Mouse (Mus musculus) stomach, postnatal 0 days (tissue): Measurements from ENCODE around the gene Cdhr3. TPM values are rescaled to one million over a fixed set of nuclear protein-coding genes. Genes with fewer than 3 reads are reported as not detected.
"Not testable (repeated sequence)": the region's sequence is repeated elsewhere in the genome, so short reads cannot be mapped to it uniquely, and the experiment has no call there.

Source experiments
- ATAC-seq: fragments of 200-750 bp; cut with Nextera tagmentation; 2 replicates; pipeline ENCODE4 v1.8.0; 2017; ENCODE audit not compliant: low FRiP score, low TSS enrichment
- DNase-seq: peaks from one replicate; pipeline ENCODE4 v3.0.0-alpha.2; 2016; ENCODE audit warnings: low spot score
- H3K27ac ChIP-seq: fragments of 300-500 bp; sonication (generic); replicated peaks from 2 replicates; pipeline ENCODE4 v1.5.1; 2014; ENCODE audit warnings: mild to moderate bottlenecking, control low read depth
- H3K27me3 ChIP-seq: fragments of 300-500 bp; sonication (generic); 2 replicates; pipeline ENCODE4 v1.6.1; 2014; ENCODE audit warnings: low read length; ENCODE audit not compliant: control insufficient read depth, insufficient read depth
- H3K36me3 ChIP-seq: fragments of 300-500 bp; sonication (generic); 2 replicates; pipeline ENCODE4 v1.6.1; 2014; ENCODE audit warnings: low read length, mixed read lengths; ENCODE audit not compliant: control insufficient read depth, insufficient read depth
- H3K4me1 ChIP-seq: fragments of 300-500 bp; sonication (generic); replicated peaks from 2 replicates; pipeline ENCODE4 v1.6.1; 2014; ENCODE audit warnings: antibody characterized with exemption; ENCODE audit not compliant: control insufficient read depth, insufficient read depth
- H3K4me2 ChIP-seq: fragments of 300-500 bp; sonication (generic); replicated peaks from 2 replicates; pipeline ENCODE4 v1.6.1; 2014; ENCODE audit warnings: low read depth, mild to moderate bottlenecking, control low read depth, moderate library complexity
- H3K4me3 ChIP-seq: fragments of 300-500 bp; sonication (generic); 2 replicates; pipeline ENCODE4 v1.5.1; 2014; ENCODE audit warnings: low read depth, low read length, control low read depth
- H3K9ac ChIP-seq: fragments of 300-500 bp; sonication (generic); 2 replicates; pipeline ENCODE4 v1.6.1; 2014; ENCODE audit warnings: mild to moderate bottlenecking, low read length, control low read depth, mixed read lengths
- H3K9me3 ChIP-seq: fragments of 300-500 bp; sonication (generic); 2 replicates; pipeline ENCODE4 v1.6.1; 2016; ENCODE audit warnings: low read length; ENCODE audit not compliant: control insufficient read depth
- CTCF ChIP-seq: IDR thresholded peaks from 2 replicates; pipeline ENCODE4 v1.5.1; 2016; ENCODE audit warnings: antibody characterized with exemption, low read depth, mild to moderate bottlenecking, moderate library complexity
- EP300 ChIP-seq: optimal IDR thresholded peaks from 2 replicates; pipeline ENCODE3; 2016; ENCODE audit warnings: antibody characterized with exemption
- WGBS: fragments of 180-500 bp; shearing (Covaris S2); extraction: QIAGEN DNeasy Blood & Tissue Kit; methylation state at CpG from one replicate; pipeline ENCODE4 v1.1.7; 2014; 5-methylcytosine and 5-hydroxymethylcytosine counted together
- polyA plus RNA-seq: library from polyadenylated mRNA; unstranded; fragments of >200 nt; fragmentation: Nextera tagmentation; extraction: Ambion mirVana; gene quantifications from 2 replicates; pipeline ENCODE4 v1.2.1, GENCODE M21; 2015

Cdhr3 gene
- polyA plus RNA-seq, 1 experiment from 2014 or later, result 0.05 TPM

DNA sequence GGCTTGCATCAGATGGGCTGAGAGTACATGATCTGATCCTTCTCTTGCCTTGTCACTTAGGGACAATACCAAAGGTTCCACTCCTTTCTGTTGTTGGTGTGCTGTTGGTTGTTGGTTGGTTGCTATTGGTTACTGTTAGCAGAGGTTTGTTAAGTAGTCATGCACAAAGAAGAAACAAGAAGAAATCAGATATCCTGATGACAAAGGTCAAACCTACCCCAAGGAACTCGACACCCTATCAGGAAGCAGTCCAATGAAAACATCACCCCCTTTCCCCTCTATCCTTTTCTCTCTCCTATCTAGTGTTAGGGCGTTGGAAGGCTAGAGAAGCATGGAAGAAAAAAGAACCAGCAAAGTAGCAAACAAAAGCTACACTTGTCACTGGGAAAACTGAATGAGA lies 23.7 kb downstream of the Cdhr3 start:
- Histone ChIP-seq H3K9me3 (no peaks in the 10 kb centered on the region), H3K4me2 (no peak overlapping the region), H3K27ac (no peak overlapping the region), H3K4me3 (no peak overlapping the region), H3K4me1 (no peaks in the 10 kb centered on the region; the same call in 1 of the 2 replicates), H3K9ac (no peak overlapping the region), H3K27me3 (no peaks in the 10 kb centered on the region), H3K36me3 (no peaks in the 10 kb centered on the region)
- ATAC-seq (no peak), DNase-seq (no peak)
- no peak for TF ChIP-seq EP300
- TF ChIP-seq CTCF, result no peak
- 71% methylated on average over 2 of the region's 2 CpGs for WGBS

DNA sequence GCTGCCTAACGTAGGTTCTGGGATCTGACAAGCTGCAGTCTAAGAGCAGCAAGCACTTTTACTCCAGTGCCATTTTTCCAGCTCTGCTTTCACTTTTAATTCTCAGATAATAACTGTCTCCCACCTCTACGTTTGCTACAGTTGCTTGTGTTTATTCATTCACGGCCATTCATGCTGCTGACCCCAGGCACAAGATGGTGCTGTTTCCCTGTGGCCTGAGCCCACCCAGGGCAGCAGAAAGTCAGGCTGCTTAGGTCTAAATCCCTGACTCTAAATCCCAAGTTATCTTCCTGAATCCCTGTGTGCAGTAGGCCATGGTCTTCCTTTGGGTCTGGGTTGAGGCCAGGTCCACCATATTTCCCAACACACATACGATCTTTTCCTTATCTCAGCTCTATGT lies 26.3 kb downstream of the Cdhr3 start:
- no peak overlapping the region for H3K4me2 ChIP-seq
- TF ChIP-seq CTCF, result peak; percentile 62
- no peak for TF ChIP-seq EP300
- no peaks in the 10 kb centered on the region for H3K36me3 ChIP-seq
- no peaks in the 10 kb centered on the region for H3K9me3 ChIP-seq
- H3K27ac ChIP-seq, result no peak overlapping the region
- WGBS, result 50% methylated on average over 4 of the region's 4 CpGs
- H3K9ac ChIP-seq, result no peak overlapping the region
- ATAC-seq (no peak), DNase-seq (no peak)
- no peak overlapping the region for H3K4me3 ChIP-seq
- no peaks in the 10 kb centered on the region for H3K27me3 ChIP-seq
- H3K4me1 ChIP-seq, result no peaks in the 10 kb centered on the region

DNA sequence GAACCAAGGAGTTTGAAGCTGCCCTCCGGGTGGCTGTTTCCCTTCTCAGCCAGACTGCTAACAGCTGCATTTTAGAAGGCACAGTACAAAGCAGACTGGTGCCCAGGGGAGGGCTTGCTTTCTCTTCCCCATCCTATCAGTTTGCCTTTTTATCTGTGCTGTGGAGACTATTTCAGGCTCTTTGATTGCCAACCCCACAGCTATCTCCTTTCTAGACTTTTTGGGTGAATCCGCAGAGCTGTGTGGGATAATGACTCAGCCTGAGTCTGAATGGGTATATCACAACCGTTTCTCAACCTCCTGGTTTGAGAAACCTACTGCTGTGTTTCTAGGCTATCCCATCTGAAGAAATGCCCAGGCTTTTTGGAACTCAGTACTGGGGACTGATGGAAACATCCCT lies 27.5 kb downstream of the Cdhr3 start:
- ATAC-seq (no peak), DNase-seq (no peak)
- no peak overlapping the region for H3K4me3 ChIP-seq
- no peak overlapping the region for H3K4me2 ChIP-seq
- no peak overlapping the region for H3K9ac ChIP-seq
- no peaks in the 10 kb centered on the region for H3K9me3 ChIP-seq
- no peaks in the 10 kb centered on the region for H3K36me3 ChIP-seq
- no peaks in the 10 kb centered on the region for H3K27me3 ChIP-seq
- TF ChIP-seq CTCF (no peak), EP300 (no peak)
- 74% methylated on average over 3 of the region's 3 CpGs for WGBS
- no peak overlapping the region for H3K27ac ChIP-seq
- H3K4me1 ChIP-seq, result no peaks in the 10 kb centered on the region

GRCm38 (mm10) chr12:33064266-33064665 lies 28.4 kb downstream of the Cdhr3 start:
- H3K4me1 ChIP-seq, result no peaks in the 10 kb centered on the region
- no peak overlapping the region for H3K4me3 ChIP-seq
- H3K4me2 ChIP-seq, result no peak overlapping the region
- 36% methylated on average over 2 of the region's 2 CpGs for WGBS
- no peak for ATAC-seq
- no peaks in the 10 kb centered on the region for H3K9me3 ChIP-seq
- H3K36me3 ChIP-seq, result no peaks in the 10 kb centered on the region
- H3K27me3 ChIP-seq, result no peaks in the 10 kb centered on the region
- H3K9ac ChIP-seq, result no peak overlapping the region
- DNase-seq, result no peak
- TF ChIP-seq CTCF, result no peak
- no peak for TF ChIP-seq EP300
- H3K27ac ChIP-seq, result no peak overlapping the region

- WGBS, result 57% methylated on average over 2 of the region's 2 CpGs
- H3K27ac ChIP-seq, result no peak overlapping the region
- ATAC-seq, result no peak
Observed at GRCm38 (mm10) chr12:33063250-33063649, 29.4 kb downstream of the Cdhr3 start.

GRCm38 (mm10) chr12:33062379-33062778 lies 30.3 kb downstream of the Cdhr3 start:
- ATAC-seq, DNase-seq: not testable (repeated sequence)

More at GRCm38 (mm10) chr12:33063250-33063649, 29.4 kb downstream of the Cdhr3 start:
- TF ChIP-seq CTCF, result no peak
- TF ChIP-seq EP300, result no peak
- Histone ChIP-seq H3K9ac (no peak overlapping the region), H3K4me3 (no peak overlapping the region), H3K4me1 (no peaks in the 10 kb centered on the region), H3K4me2 (no peak overlapping the region), H3K36me3 (no peaks in the 10 kb centered on the region), H3K27me3 (no peaks in the 10 kb centered on the region), H3K9me3 (no peaks in the 10 kb centered on the region)
- DNase-seq, result no peak

More at GRCm38 (mm10) chr12:33062379-33062778, 30.3 kb downstream of the Cdhr3 start:
- H3K4me1 ChIP-seq, H3K36me3 ChIP-seq, H3K27ac ChIP-seq, H3K4me3 ChIP-seq, H3K9me3 ChIP-seq, H3K9ac ChIP-seq, H3K4me2 ChIP-seq, H3K27me3 ChIP-seq: not testable (repeated sequence)
- WGBS, result 34% methylated on average over 2 of the region's 2 CpGs
